Mouse (Mus musculus) liver, adult 2 months (tissue): ENCODE measurements around the gene Mrpl16.

Experiments
- CTCF ChIP-seq: fragments of 200-500 bp; IDR thresholded peaks from 2 replicates; pipeline ENCODE4 v1.5.1; 2011; ENCODE audit warnings: low read depth, low read length, control low read depth
- POLR2A ChIP-seq: fragments of 200-500 bp; IDR thresholded peaks from 2 replicates; pipeline ENCODE4 v1.6.1; 2011; ENCODE audit warnings: low read length, control low read depth; ENCODE audit not compliant: insufficient read depth; ENCODE audit errors: extremely low read depth

- TF ChIP-seq CTCF, result no peak
- TF ChIP-seq POLR2A, result no peak
Measured at GRCm38 (mm10) chr19:11765059-11765458, 5.1 kb upstream of the Mrpl16 start.
